Mouse (Mus musculus): ENCODE results near the gene Foxs1. TPM values are rescaled to one million over a fixed set of nuclear protein-coding genes. Genes with fewer than 3 reads are reported as not detected.
A peak's percentile ranks its signal among the peaks of the same experiment; 100 is the strongest.

The Foxs1 gene
- polyA plus RNA-seq, 1 experiment from 2014 or later: 0.60 TPM

DNA sequence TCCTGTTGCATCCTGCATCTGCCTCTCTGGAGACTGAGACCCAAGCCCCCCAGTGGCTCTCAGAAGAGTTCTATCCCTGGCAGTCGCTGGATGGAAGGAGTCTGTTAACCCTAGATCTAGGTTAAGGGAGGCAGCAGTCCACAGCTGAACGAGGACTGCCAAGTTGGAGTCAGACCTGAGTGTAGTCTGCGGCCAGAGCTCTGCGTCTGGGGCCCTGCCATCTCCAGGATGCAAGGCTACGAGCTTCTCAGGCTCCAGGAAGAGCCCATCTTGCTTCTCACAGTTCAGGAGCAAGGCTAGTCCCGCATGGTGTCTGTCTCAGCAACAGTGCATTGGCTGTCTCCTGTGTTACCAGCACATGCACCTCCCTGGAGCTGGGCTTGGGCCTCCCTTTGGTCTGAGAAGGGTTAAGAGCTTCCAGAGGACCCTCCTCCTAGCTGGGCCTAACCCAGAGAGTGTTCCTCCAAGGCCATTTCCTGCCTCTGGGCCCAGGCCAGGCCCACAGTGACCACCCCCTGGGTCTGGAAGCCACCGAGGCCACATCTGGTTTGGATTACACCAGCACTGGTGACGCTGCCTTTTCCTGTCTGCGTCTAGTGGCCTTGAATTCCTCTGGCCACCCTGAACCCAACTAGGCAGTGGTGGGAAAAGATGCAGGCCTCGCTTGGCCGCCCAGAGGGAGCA is 7.7 kb downstream of the Foxs1 start:
- Histone ChIP-seq H3K36me3 (replicated peaks) (no peaks in the 10 kb centered on the region), H3K9me3 (no peaks in the 10 kb centered on the region), H3K27me3 (ENCODE audit: poor library complexity, severe bottlenecking) (no peaks in the 10 kb centered on the region), H3K4me1 (peaks cover 70% of the 10 kb centered on the region), H3K27ac (peak overlapping the region; percentile 79), H3K4me3 (no peak overlapping the region)
- peak; percentile 40 for DNase-seq (ENCODE audit: extremely low spot score, low spot score)
- 62% methylated on average over 11 of the region's 11 CpGs for WGBS

DNA sequence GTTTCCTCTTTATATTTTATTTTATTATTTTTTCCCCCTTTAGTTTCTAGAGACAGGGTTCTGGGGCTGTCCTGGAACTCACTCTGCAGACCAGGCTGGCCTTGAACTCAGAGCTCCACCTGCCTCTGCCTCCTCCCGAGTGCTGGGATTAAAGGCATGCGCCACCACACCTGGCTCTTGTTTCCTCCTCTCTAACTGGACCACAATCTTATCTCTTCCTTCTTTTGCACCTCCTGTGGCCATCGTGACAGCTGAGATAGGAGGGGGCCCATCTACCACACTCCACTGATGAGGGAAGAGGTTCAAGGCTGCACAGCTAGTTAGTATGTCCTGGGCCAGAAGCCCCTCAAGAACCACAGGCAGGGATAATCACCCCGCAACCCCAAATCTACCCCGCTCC is 8.5 kb downstream of the Foxs1 start:
- no peaks in the 10 kb centered on the region for H3K27me3 ChIP-seq (ENCODE audit: poor library complexity, severe bottlenecking)
- WGBS: 88% methylated on average over 5 of the region's 5 CpGs
- H3K4me3 ChIP-seq: no peak overlapping the region
- no peaks in the 10 kb centered on the region for H3K9me3 ChIP-seq
- H3K4me1 ChIP-seq: peaks cover 63% of the 10 kb centered on the region
- no peaks in the 10 kb centered on the region for H3K36me3 ChIP-seq (replicated peaks)
- peak overlapping the region; percentile 79 for H3K27ac ChIP-seq
- DNase-seq (ENCODE audit: extremely low spot score, low spot score): no peak

DNA sequence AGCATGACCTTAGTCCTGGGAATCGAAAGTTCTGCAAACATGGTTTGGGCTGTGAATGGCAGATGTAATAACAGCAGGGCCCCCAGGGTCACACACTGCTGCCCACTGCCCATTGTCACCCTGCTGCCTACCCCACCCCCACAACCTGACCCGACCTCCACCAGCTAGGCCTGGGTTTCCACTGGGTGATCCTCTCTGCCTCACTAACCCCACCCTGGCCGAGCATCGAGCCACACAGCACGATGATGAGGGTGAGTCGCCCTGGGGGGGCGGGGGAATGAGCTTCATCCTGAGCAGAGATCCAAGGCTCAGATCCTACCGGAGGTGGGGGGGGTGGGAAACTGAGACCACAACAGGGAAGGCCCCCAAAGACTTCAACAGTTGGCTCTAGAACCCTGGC is 8.9 kb downstream of the Foxs1 start:
- 0 out of 2 replicates have a peak, but pooled peaks cover under 1% of the 10 kb centered on the region for H3K27me3 ChIP-seq (ENCODE audit: poor library complexity, severe bottlenecking)
- 69% methylated on average over 8 of the region's 8 CpGs for WGBS
- H3K4me3 ChIP-seq: no peak overlapping the region
- peak overlapping the region; percentile 79 for H3K27ac ChIP-seq
- peaks cover 63% of the 10 kb centered on the region for H3K4me1 ChIP-seq
- no peaks in the 10 kb centered on the region for H3K9me3 ChIP-seq
- no peaks in the 10 kb centered on the region for H3K36me3 ChIP-seq (replicated peaks)
- DNase-seq (ENCODE audit: extremely low spot score, low spot score): no peak

DNA sequence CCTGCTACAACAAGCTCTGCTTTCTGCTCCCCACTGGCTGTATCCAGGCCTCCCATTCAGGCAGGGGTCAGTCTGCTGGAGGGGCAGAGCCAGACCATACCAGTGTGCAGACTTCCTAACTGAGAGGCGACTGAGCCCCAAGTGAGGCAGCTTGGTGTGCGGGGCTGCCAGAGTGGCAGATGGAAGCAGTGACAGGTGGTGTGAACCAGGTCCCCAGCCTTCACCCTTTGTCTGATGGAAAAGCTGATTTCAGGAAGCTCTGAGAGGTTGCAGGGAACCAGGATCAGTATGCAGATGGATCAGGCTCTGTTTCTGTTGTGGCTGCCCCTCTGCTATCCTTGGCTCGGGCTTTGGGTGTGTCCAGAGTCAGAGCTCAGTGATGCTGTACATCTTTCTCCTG is 9.4 kb downstream of the Foxs1 start:
- Histone ChIP-seq H3K36me3 (replicated peaks) (no peaks in the 10 kb centered on the region), H3K27ac (peak overlapping the region; percentile 79), H3K4me1 (peaks cover 63% of the 10 kb centered on the region), H3K9me3 (no peaks in the 10 kb centered on the region), H3K4me3 (no peak overlapping the region), H3K27me3 (ENCODE audit: poor library complexity, severe bottlenecking) (peaks cover 4% of the 10 kb centered on the region; the same call in 1 of the 2 replicates)
- DNase-seq (ENCODE audit: extremely low spot score, low spot score): no peak
- 73% methylated on average over 3 of the region's 3 CpGs for WGBS

DNA sequence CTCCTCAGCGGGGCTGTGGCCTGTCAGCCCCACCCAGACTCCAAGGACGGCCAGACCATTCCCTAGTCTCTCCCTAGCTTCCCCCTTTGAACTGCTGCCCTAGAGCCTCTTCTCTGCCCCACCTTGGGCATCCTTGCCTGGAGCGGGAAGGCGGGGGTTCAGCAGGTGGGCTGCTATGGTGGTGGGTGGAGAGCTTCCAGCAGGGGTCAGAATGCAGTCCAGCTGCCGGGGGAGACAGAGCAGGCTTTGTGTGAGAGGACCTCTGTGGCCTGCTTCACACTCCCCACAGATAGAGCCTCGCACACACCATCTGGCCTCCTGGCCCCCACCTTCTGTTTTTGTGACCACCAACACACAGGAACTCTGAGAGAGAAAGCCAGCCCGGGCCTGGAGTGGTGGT is 10.6 kb downstream of the Foxs1 start:
- H3K27me3 ChIP-seq (ENCODE audit: poor library complexity, severe bottlenecking): peaks cover 7% of the 10 kb centered on the region; the same call in 1 of the 2 replicates
- H3K27ac ChIP-seq: peak overlapping the region; percentile 71

DNA sequence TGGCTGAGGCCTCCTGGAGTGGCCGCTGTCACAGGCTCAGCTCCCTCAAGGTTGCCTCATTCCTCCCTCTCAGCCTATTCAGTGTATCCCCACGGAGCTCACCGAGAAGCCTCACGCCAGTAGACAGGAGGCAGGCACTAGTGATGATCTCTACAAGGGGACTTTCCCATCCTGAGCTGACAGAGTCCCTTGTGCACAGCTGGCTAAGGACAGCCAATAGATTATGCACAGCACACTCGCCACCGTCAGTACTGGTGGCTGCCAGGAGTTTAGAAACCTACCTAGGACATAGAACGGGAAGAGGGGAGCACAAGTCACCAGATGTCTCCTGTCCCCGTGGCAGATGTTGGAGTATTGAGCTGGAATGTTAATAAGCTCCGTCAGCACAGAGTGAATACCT is 15.3 kb downstream of the Foxs1 start:
- Histone ChIP-seq H3K27me3 (ENCODE audit: poor library complexity, severe bottlenecking) (peaks cover 47% of the 10 kb centered on the region), H3K36me3 (replicated peaks) (no peaks in the 10 kb centered on the region), H3K4me1 (peaks cover 25% of the 10 kb centered on the region), H3K27ac (no peak overlapping the region), H3K9me3 (no peaks in the 10 kb centered on the region), H3K4me3 (no peak overlapping the region)
- DNase-seq (ENCODE audit: extremely low spot score, low spot score): no peak
- 69% methylated on average over 9 of the region's 9 CpGs for WGBS

More for the DNA sequence above, 10.6 kb downstream of the Foxs1 start:
- WGBS: 29% methylated on average over 6 of the region's 7 CpGs
- H3K9me3 ChIP-seq: no peaks in the 10 kb centered on the region
- no peak for DNase-seq (ENCODE audit: extremely low spot score, low spot score)
- peaks cover 54% of the 10 kb centered on the region for H3K4me1 ChIP-seq
- no peaks in the 10 kb centered on the region for H3K36me3 ChIP-seq (replicated peaks)
- H3K4me3 ChIP-seq: no peak overlapping the region

DNA sequence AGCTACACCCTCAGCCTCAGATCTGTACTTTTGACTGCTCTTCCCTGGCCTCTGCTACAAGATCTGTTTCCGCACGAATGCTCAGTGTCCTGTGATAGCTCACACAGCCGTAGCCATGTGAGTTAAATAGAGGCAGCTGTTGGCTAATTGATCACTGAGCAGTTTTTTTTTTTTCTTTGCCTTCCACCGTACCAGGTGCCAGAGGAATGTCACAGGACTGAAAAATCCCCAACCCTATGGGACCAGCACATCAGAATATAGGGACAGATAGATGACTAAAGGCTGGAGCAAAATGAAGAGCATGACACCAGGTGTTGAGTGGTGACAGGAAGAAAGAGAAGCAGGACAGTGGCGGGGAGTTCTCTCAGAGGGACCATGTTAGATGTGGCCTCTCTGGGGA is 16.9 kb downstream of the Foxs1 start:
- Histone ChIP-seq H3K4me1 (peaks cover 20% of the 10 kb centered on the region), H3K36me3 (replicated peaks) (no peaks in the 10 kb centered on the region), H3K4me3 (no peak overlapping the region), H3K27ac (no peak overlapping the region), H3K27me3 (ENCODE audit: poor library complexity, severe bottlenecking) (peaks cover 63% of the 10 kb centered on the region), H3K9me3 (no peaks in the 10 kb centered on the region)
- no peak for DNase-seq (ENCODE audit: extremely low spot score, low spot score)
- WGBS: 58% methylated on average over 5 of the region's 5 CpGs

DNA sequence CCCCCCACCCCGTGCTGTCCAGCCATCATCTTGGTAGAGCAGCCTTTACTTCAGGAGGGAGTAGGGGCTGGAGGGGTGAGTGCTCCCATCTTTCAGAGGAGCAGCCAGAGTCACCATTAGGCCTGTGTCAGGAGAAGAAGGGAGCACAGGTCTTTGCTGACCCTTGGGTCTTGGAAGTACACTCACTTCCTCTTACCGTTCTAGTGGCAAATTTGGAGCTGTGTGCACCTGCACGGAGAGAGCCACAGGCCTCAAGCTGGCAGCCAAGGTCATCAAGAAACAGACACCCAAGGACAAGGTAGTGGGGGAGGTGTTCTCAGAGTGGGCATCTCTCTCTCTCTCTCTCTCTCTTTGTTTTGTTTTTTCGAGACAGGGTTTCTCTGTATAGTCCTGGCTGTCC is 17.6 kb downstream of the Foxs1 start:
- no peak for DNase-seq (ENCODE audit: extremely low spot score, low spot score)
- Histone ChIP-seq H3K9me3 (no peaks in the 10 kb centered on the region), H3K4me1 (peaks cover 25% of the 10 kb centered on the region), H3K4me3 (no peak overlapping the region), H3K27me3 (ENCODE audit: poor library complexity, severe bottlenecking) (peaks cover 70% of the 10 kb centered on the region), H3K27ac (no peak overlapping the region), H3K36me3 (replicated peaks) (no peaks in the 10 kb centered on the region)
- WGBS: 71% methylated on average over 4 of the region's 4 CpGs

DNA sequence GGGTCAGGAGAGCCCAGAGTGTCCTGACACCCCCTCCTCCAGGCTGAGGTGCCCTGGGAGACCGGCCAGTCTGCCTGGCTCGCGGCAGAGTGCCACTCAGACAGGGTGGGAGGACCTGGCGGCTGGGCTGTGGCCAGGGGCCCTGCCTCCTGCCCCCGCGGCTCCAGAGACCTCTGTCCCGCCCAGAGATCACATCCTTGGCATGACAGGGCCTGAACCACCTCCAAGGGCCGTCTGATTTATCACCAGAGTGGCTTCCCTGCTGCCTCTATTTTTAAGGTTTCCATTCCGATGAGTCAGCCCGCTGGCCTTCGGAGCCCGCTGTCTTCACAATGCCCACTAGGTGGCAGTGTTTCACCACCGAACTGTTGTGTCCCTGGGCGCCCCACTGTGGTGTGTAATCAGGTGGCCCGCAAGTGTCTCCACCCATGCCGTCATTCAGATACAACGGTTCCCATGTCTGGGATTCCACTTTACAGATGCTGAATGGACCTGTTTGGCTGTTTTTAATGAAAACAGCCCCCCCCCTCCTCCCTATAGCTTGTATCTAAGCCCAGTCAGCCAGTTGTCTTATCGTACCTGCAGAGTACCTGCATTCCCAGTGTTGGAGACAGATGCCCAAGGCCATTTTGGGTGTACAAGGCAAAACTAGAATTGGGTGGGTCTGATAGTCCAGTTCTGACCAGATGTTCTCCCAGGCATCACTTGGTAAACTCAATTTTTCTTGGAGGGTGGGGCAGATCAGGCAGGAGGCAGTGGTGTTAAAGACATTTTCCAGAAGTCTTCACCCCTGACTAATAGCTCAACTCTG is 18.5 kb downstream of the Foxs1 start:
- no peak overlapping the region for H3K27ac ChIP-seq
- H3K27me3 ChIP-seq (ENCODE audit: poor library complexity, severe bottlenecking): peaks cover 73% of the 10 kb centered on the region
- H3K4me1 ChIP-seq: peaks cover 25% of the 10 kb centered on the region
- WGBS: 6% methylated on average over 18 of the region's 18 CpGs
- DNase-seq (ENCODE audit: extremely low spot score, low spot score): peak; percentile 84
- peak overlapping the region; percentile 35 for H3K4me3 ChIP-seq
- no peaks in the 10 kb centered on the region for H3K9me3 ChIP-seq
- no peaks in the 10 kb centered on the region for H3K36me3 ChIP-seq (replicated peaks)

DNA sequence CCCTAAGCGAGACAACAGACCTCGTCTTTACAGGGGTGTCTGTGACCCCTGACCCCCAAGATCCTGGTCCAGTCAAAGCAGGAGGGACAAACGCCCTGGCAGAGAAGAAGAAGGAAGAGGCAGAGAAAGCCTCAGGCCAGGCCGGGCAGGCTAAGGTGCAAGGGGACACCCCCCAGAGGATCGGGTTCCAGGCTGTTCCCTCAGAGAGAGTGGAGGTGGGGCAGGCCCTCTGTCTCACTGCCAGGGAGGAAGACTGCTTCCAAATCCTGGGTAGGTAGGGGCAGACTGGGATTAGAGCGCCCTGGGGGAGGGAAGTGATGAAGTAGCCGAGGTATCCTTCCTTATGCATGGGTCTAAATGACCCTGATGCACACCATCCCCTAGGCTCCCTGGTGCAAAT is 19.5 kb downstream of the Foxs1 start:
- peaks cover 25% of the 10 kb centered on the region for H3K4me1 ChIP-seq
- 29% methylated on average over 7 of the region's 7 CpGs for WGBS
- H3K4me3 ChIP-seq: no peak overlapping the region
- H3K9me3 ChIP-seq: no peaks in the 10 kb centered on the region
- DNase-seq (ENCODE audit: extremely low spot score, low spot score): no peak
- no peaks in the 10 kb centered on the region for H3K36me3 ChIP-seq (replicated peaks)
- H3K27me3 ChIP-seq (ENCODE audit: poor library complexity, severe bottlenecking): peaks cover 69% of the 10 kb centered on the region
- H3K27ac ChIP-seq: no peak overlapping the region

DNA sequence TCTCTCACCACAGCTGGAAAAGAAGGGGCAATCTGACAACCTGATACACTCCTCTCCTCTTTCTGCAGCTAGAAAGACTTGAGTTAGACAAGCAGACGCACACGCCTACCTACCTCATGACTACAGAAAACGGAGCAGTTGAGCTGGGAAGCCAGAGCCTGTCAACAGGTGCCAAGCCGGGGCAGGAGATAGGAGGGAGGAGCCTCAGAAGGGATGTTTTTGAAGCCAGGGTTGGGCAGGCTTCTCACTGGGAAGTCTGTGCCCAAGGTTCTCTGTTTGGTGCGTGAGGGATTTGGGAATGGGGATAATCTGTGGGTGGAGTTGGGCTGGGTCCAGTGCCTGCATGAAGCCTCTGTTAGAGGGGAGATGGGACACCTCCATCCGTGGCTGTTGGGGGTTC is 21.6 kb downstream of the Foxs1 start:
- H3K27me3 ChIP-seq (ENCODE audit: poor library complexity, severe bottlenecking): peaks cover 61% of the 10 kb centered on the region
- no peak overlapping the region for H3K4me3 ChIP-seq
- H3K36me3 ChIP-seq (replicated peaks): no peaks in the 10 kb centered on the region
- no peak overlapping the region for H3K27ac ChIP-seq
- no peak for DNase-seq (ENCODE audit: extremely low spot score, low spot score)
- H3K4me1 ChIP-seq: peaks cover 38% of the 10 kb centered on the region
- WGBS: 31% methylated on average over 6 of the region's 6 CpGs
- H3K9me3 ChIP-seq: no peaks in the 10 kb centered on the region

DNA sequence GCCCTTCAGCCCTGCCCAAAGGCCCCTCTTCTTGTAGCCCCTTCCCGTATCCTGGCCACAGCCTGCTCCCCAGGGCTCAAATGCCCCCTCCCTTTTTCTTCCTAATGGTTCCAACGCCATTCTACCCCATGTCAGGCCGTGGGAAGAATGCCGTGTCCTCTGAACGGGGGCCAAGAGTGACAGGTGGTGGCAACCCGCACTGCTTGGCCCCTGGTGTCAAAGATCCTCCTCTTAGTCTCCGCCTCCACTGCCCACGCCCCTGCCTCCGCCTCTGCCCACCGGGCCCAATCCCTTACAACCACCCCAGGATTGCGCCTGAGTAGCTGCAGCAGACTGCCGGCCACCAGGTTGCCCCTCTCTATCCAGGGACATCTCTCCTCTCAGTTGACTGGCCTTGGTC is 22.0 kb downstream of the Foxs1 start, which contains the start of gene Mylk2:
TSS of gene Mylk2 (plus strand) at position 322 of the 400 bp plus-strand sequence.
- Histone ChIP-seq H3K27me3 (ENCODE audit: poor library complexity, severe bottlenecking) (peaks cover 57% of the 10 kb centered on the region), H3K9me3 (no peaks in the 10 kb centered on the region), H3K36me3 (replicated peaks) (no peaks in the 10 kb centered on the region), H3K27ac (no peak within 1 kb of the TSS), H3K4me3 (no peak within 1 kb of the TSS), H3K4me1 (peaks cover 40% of the 10 kb centered on the region)
- WGBS: 24% methylated on average over 12 of the region's 12 CpGs
- DNase-seq (ENCODE audit: extremely low spot score, low spot score): no peak

DNA sequence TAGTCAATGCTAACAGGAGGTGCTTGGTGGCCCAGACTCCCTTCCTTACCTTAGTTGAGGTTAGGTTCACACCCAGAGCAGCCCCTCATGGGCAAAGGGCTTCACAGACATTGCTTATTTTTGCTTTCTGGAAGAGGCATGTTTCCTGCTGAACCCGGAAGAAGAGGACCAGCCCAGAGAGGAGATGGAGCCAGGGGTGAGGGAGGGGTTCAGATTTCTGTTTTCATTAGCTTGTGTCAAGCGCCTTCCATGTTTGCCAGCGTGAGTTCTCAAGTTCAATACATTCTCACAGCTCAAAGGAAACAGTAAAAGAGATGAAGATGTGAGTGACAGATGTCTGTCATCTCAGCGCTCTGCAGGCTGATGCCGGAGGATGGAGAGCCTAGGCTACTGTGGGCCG is 23.2 kb downstream of the Foxs1 start:
- Histone ChIP-seq H3K36me3 (replicated peaks) (no peaks in the 10 kb centered on the region), H3K27ac (no peak overlapping the region), H3K4me3 (no peak overlapping the region), H3K27me3 (ENCODE audit: poor library complexity, severe bottlenecking) (peaks cover 50% of the 10 kb centered on the region), H3K9me3 (no peaks in the 10 kb centered on the region), H3K4me1 (peaks cover 46% of the 10 kb centered on the region)
- 89% methylated on average over 6 of the region's 6 CpGs for WGBS
- DNase-seq (ENCODE audit: extremely low spot score, low spot score): no peak
